Mouse (Mus musculus) spleen, embryonic (tissue): ENCODE results near the gene Dnajc1.

Source experiments
- CTCF ChIA-PET: fragments of 350-600 bp; sonication (Branson Sonifier 250); formaldehyde crosslinking; loops from one replicate; lab custom pipeline; 2022; lab: Charles Lee

Dnajc1 gene

DNA sequence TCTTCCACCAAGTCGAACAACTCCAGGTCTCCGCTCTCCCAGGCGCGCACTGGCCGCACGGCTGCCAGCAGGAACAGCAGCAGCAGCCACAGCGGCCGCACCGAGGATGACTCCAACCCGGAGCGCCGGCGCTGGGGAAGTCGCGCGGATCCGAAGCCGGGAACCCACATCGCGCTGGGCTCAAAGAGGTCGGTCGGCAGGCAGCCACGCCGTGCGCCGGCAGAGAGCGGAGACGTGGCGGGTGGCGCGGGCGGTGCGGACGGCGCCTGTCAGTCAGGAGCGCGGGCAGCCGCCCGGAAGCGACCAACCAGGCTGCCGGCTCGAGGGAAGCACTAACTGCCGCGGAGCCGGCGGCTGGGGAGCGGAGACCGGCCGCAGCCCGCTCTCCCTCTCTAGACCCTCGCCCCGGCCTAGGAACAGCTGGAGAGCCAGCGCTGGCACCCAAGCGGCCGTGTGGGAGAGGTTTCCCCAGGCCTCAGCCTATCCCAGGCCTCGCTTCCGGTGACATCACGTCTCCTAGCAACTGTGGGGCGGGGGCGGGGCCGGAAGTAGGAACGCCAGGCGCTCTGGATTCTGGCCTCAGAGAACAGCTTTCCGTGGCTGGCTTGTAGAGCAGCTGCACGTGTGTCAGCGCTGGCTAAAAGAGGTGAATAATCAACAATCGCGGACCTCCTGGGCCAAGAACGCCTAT, at the start of gene Dnajc1:
Dnajc1 (minus strand) TSS at position 500 of the 691 bp plus-strand sequence.
- CTCF ChIA-PET = no interaction called here

- CTCF ChIA-PET = no interaction called here
Observed at GRCm38 (mm10) chr2:18441871-18442270, 49.2 kb upstream of the Dnajc1 start.

DNA sequence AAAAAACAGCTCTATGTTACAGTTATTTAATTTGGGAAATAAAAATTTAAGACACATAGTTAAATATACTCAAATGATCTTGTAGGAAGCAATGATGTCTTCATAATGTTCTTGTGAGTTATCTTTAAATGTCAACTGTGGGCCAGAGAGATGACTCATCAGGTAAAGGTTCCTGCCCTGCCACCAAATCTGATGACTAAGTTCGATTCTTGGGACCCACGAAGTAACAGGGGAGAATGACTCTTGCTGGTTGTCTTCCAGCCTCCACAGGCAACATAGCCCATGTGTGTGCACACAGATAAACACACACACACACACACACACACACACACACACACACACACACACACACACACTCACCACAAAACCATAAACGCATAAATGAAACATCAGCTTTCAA, 22.6 kb upstream of the Dnajc1 start:
- CTCF ChIA-PET = no interaction called here

GRCm38 (mm10) chr2:18403679-18404078, 11.0 kb upstream of the Dnajc1 start:
- CTCF ChIA-PET = interaction anchor here (0.7 kb wide), 1 partner anchor 479 kb away, joined by 3 read pairs; no protein-coding TSS in a partner anchor

DNA sequence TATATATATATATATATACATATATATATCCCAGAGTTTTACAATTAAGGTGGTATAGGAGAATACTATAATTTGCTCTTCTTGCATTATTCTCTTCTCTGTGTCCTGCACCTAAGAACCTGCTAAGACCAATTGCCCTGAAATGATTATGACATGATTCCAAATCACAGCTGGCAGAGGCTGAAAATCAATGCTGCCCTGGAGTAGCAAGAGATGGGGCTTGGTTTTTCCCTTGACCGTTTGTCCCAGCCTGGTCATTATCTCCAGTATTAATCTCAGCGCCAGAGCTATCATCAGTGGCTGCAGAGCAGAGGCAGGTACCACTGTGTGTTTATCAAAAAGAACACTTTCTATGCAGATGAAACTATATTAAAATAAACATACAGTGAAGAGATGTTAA, 9.1 kb upstream of the Dnajc1 start:
- CTCF ChIA-PET = no interaction called here

DNA sequence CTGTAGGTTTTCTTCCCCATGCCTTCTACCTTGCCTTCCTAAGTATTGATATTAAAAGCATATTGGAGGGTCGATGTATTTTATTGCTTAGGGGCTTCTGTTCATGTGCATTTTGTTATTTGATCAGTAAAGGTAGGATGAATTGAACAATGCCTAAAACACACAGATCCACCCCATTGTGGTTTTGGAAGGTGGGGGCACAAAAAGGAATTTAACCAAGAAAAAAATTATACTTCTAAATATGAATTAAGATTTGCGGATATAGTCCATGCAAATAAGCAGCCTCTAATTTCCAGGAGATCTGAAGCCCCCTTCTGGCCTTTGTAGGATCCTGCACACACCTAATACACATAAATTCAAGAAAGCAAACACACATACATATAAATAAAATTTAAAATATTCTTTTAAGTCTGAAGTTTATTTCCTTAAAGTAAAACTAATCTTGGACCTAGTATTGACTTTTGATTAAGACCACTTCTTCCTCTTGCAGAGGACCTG, 441 bp upstream of the Dnajc1 start:
- CTCF ChIA-PET = no interaction called here

DNA sequence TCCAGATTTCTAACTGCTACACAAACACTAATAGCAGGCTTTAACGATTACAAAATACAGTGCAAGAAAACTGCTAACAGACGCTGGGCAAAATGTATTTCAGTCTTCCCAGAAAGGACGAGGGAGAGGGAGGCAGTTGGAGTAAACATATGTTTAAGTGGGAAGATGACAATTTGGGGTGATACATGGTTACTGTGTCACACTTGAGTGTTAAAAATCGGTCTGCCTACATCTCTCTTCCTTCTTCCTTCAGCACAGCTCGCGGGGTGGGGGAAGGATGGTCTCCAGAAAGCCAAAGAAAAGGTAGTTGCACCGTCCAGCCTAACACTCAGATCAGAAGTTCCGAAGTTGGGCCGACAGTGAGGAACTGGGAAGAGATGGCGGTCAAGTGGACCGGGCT, 769 bp downstream of the Dnajc1 start:
- CTCF ChIA-PET = no interaction called here

DNA sequence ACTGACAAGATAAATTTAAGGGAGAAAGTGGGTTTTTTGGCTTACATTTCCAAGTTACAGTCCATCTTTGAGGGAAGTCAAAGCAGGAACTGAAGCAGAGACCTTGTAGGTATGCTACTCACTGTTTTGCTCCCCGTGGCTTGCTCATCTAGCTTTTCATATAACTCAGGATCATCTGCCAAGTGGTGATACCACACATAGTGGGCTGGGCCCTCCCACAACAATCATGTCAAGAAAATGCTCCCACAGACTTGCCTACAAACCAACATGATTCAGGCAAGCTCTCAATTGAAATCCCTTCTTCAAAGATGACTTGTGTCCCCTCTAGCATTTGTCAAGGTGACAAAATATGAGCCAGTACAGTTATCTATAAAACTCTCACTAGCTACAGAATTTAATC, 3.0 kb downstream of the Dnajc1 start:
- CTCF ChIA-PET = interaction anchor here (0.7 kb wide), 1 partner anchor 451 kb away, joined by 3 read pairs; no protein-coding TSS in a partner anchor

GRCm38 (mm10) chr2:18381662-18382061, 11.0 kb downstream of the Dnajc1 start:
- CTCF ChIA-PET = interaction anchor here (0.6 kb wide), 1 partner anchor 16 kb away, joined by 3 read pairs; no protein-coding TSS in a partner anchor

- CTCF ChIA-PET = interaction anchor here (0.6 kb wide), 1 partner anchor 1426 kb away, joined by 5 read pairs; no protein-coding TSS in a partner anchor
Observed at GRCm38 (mm10) chr2:18372400-18373182, 20.0 kb downstream of the Dnajc1 start.

GRCm38 (mm10) chr2:18370794-18371498, 21.7 kb downstream of the Dnajc1 start:
- CTCF ChIA-PET = no interaction called here

GRCm38 (mm10) chr2:18364402-18364801, 28.2 kb downstream of the Dnajc1 start:
- CTCF ChIA-PET = no interaction called here

DNA sequence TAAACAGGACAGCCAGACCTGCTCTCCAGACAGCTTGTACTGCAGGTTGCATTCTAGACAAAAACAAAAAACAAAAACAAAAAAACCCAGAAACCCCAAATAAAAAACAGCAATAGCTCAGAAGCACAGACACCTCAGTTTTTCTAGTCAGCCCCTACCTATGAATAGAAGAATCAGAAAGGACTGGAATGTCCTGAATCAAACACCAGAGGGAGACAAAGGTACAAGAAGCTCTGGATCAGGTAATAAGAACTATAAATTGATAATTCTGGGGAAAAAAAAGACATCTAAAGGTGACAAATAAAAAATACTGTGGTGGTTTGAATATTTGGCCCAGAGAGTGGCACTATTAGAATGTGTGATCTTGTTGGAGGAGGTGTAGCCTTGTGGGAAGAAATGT, 37.3 kb downstream of the Dnajc1 start:
- CTCF ChIA-PET = no interaction called here

DNA sequence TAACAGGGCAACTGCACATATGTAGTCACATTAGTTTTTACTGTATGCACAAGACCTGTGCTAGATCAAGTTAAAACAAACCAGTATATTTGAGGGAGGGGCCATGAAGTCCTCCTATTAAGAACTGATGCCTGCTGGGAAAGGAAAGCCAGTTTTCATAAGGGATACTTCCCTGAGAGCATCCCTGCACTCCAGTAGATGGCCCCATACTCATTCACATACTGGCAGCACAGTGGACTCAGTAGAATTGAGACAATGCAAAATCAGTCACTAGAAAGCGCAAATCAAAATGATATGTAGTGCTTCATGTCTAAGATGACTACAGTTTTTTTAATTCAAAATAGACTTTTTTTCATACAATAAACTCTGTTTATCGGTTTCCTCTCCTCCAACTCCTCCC, 40.0 kb downstream of the Dnajc1 start:
- CTCF ChIA-PET = no interaction called here

- CTCF ChIA-PET = no interaction called here
Observed at GRCm38 (mm10) chr2:18343464-18343863, 49.2 kb downstream of the Dnajc1 start.

DNA sequence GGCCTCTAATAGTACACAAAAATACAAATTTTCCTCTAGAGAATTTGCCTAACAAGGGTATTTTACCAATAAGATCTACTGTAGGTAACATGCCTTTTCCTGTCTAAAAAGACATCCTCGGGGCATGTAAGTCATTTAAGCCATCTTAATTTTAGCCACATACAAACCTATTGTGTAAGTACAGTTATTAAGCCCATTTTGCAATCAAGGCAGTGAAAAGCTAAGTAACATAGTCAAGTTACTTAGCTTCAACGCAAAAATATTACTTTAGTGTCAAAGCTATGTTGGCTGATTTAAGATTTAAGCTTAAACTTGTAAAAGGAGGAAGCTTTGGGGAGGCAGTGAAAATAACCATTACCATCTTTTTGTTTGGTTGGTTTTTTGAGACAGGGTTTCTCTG, 74.0 kb downstream of the Dnajc1 start:
- CTCF ChIA-PET = no interaction called here

- CTCF ChIA-PET = no interaction called here
Observed at GRCm38 (mm10) chr2:18317503-18318281, 74.9 kb downstream of the Dnajc1 start.

DNA sequence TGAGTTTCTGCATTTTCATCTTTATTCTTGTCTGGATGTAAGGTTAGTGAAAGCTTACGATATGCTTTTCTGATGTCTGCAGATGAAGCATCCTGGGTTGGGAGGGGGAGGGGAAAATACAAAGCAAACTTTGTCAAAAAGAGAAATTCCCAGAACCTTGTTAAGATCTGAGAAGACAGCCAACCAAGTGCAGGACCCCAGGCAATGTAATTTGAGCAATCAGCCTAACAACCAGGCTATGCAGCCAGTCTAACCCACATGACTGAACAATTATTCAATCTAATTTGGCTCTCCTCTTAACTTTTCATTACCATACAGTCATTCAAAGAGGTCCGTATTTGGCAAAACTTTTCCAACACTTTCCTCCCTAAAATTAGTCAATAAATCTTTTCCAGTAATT, 75.7 kb downstream of the Dnajc1 start:
- CTCF ChIA-PET = no interaction called here

- CTCF ChIA-PET = no interaction called here
Observed at GRCm38 (mm10) chr2:18310261-18311104, 82.1 kb downstream of the Dnajc1 start.
